Mouse (Mus musculus) embryonic facial prominence, embryonic 11.5 days (tissue): ENCODE measurements at regions not wholly inside any gene's neighbourhood (a gene's known extent, or its start where the extent isn't known, plus 50 kb on each side); places are given as distances from the start of the nearest gene placed in this dataset.
A peak's percentile ranks its signal among the peaks of the same experiment; 100 is the strongest.

Experiments
- ATAC-seq: fragments of 200-750 bp; cut with Nextera tagmentation; replicated peaks from 2 replicates; pipeline ENCODE4 v1.8.0; 2017; ENCODE audit warnings: low read depth; ENCODE audit not compliant: insufficient number of reproducible peaks, low FRiP score, low TSS enrichment
- DNase-seq: peaks from one replicate; pipeline ENCODE4 v3.0.0-alpha.2; 2015; ENCODE audit warnings: low spot score
- H3K27ac ChIP-seq: fragments of 300-500 bp; sonication (generic); replicated peaks from 2 replicates; pipeline ENCODE4 v1.5.1; 2014; ENCODE audit warnings: mild to moderate bottlenecking, low read depth, low read length, control low read depth
- H3K27me3 ChIP-seq: fragments of 300-500 bp; sonication (generic); 2 replicates; pipeline ENCODE4 v1.6.1; 2014; ENCODE audit warnings: mild to moderate bottlenecking, low read length, moderate library complexity, mixed read lengths; ENCODE audit not compliant: control insufficient read depth, insufficient read depth
- H3K36me3 ChIP-seq: fragments of 300-500 bp; sonication (generic); replicated peaks from 2 replicates; pipeline ENCODE4 v1.6.1; 2014; ENCODE audit warnings: low read depth, mild to moderate bottlenecking, low read length, moderate library complexity, mixed read lengths; ENCODE audit not compliant: control insufficient read depth, insufficient read depth
- H3K4me1 ChIP-seq: fragments of 300-500 bp; sonication (generic); 2 replicates; pipeline ENCODE4 v1.6.1; 2014; ENCODE audit warnings: low read length, mixed read lengths; ENCODE audit not compliant: control insufficient read depth, insufficient read depth
- H3K4me2 ChIP-seq: fragments of 300-500 bp; sonication (generic); 2 replicates; pipeline ENCODE4 v1.6.1; 2014; ENCODE audit warnings: low read depth, mild to moderate bottlenecking, control low read depth, low read length, moderate library complexity
- H3K4me3 ChIP-seq: fragments of 300-500 bp; sonication (generic); 2 replicates; pipeline ENCODE4 v1.5.1; 2014; ENCODE audit warnings: low read depth, low read length, control low read depth
- H3K9ac ChIP-seq: fragments of 300-500 bp; sonication (generic); replicated peaks from 2 replicates; pipeline ENCODE4 v1.6.1; 2014; ENCODE audit warnings: mild to moderate bottlenecking, control low read depth, low read length
- H3K9me3 ChIP-seq: fragments of 300-500 bp; sonication (generic); replicated peaks from 2 replicates; pipeline ENCODE4 v1.6.1; 2016; ENCODE audit warnings: mild to moderate bottlenecking, low read length, inconsistent platforms, mixed read lengths; ENCODE audit not compliant: control insufficient read depth
- WGBS: fragments of 180-500 bp; shearing (Covaris S2); extraction: QIAGEN DNeasy Blood & Tissue Kit; methylation state at CpG from one replicate; pipeline ENCODE4 v1.1.7; 2014; 5-methylcytosine and 5-hydroxymethylcytosine counted together

DNA sequence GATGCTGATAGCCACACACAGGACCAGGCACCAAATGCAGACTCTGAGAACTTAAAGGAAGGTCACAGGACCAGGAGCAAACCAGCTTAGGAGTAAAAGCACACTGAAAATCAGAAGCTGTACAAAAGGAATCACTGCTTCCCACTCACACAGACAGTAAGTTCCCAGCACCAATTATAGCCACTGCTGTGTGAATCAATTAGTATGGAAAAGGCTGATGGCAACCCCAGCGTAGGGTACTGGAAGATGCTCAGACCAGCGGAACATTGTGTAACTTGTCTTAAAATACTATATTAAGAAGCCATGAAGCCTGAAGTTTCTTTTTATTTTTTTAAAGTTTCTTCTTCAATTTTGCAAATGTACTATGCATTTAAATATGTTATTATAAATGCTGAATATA is 115.8 kb downstream of the Lnpk start:
- DNase-seq, result no peak
- Histone ChIP-seq H3K9ac (no peak overlapping the region), H3K27ac (no peak overlapping the region), H3K4me2 (no peak overlapping the region), H3K9me3 (no peaks in the 10 kb centered on the region), H3K4me3 (no peak overlapping the region), H3K4me1 (peaks cover 6% of the 10 kb centered on the region; the same call in 1 of the 2 replicates), H3K27me3 (no peaks in the 10 kb centered on the region), H3K36me3 (no peaks in the 10 kb centered on the region)
- ATAC-seq, result no peak
- 88% methylated on average over 2 of the region's 2 CpGs for WGBS

DNA sequence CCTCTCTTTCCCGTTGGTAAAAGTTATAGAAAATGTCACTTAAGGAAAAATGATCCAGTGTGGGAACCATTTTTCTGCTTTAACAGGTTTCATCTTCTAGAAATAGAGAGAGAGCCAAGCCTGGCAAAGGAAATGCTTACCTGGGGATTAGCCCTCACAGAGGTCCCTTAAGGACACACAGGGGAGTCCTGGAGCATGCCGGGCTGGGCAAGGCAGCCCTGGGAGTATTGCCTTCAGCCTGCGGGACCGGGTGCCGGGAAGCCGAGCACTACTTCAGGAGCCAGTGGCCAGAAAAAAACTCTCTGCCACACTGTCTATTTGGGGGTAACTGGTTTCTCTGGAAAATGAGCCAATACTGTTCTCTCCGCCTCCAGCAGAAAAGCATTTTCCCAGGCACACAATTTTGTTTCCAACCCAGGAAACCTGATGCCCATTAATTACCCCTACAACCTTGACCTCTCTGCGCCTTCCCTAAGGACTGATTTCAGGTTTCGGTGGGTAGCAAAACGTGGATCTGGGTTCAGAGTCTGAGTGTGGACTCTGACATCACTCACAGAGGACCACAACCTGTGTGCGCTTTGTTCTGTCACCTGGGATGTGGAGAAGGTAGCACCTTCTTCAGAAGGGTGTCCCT is 117.9 kb downstream of the Lnpk start:
- no peaks in the 10 kb centered on the region for H3K27me3 ChIP-seq
- H3K9me3 ChIP-seq, result no peaks in the 10 kb centered on the region
- no peaks in the 10 kb centered on the region for H3K36me3 ChIP-seq
- WGBS, result 26% methylated on average over 11 of the region's 11 CpGs
- peaks cover 6% of the 10 kb centered on the region; the same call in 1 of the 2 replicates for H3K4me1 ChIP-seq
- DNase-seq (peak; percentile 75), ATAC-seq (no peak)
- no peak overlapping the region for H3K4me3 ChIP-seq
- peak overlapping the region; percentile 6; the same call in 1 of the 2 replicates for H3K4me2 ChIP-seq
- no peak overlapping the region for H3K9ac ChIP-seq
- H3K27ac ChIP-seq, result no peak overlapping the region

DNA sequence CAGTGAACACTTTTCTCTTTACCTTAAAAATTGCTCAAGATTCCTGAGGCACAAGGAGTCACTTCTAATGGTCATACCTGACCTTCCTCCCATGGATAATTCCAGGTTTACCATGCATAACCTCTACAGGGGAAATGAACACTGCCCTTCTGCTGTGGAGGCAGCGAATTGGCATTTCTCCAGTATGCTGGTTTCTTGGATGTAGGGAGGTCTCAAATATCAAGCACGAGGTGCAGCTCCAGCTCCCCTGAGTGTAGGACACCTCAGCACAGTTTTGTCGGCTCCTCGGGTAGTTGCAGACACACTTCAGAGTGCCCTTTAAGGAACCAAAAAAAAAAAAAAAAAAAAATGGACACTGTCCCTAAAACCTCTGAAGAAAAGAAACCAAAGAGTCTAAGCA is 124.8 kb downstream of the Lnpk start:
- 62% methylated on average over 4 of the region's 4 CpGs for WGBS
- Histone ChIP-seq H3K9me3 (no peaks in the 10 kb centered on the region), H3K4me3 (no peak overlapping the region), H3K27me3 (no peaks in the 10 kb centered on the region), H3K9ac (no peak overlapping the region), H3K4me2 (no peak overlapping the region), H3K36me3 (no peaks in the 10 kb centered on the region), H3K4me1 (no peaks in the 10 kb centered on the region), H3K27ac (no peak overlapping the region)
- no peak for ATAC-seq
- no peak for DNase-seq

DNA sequence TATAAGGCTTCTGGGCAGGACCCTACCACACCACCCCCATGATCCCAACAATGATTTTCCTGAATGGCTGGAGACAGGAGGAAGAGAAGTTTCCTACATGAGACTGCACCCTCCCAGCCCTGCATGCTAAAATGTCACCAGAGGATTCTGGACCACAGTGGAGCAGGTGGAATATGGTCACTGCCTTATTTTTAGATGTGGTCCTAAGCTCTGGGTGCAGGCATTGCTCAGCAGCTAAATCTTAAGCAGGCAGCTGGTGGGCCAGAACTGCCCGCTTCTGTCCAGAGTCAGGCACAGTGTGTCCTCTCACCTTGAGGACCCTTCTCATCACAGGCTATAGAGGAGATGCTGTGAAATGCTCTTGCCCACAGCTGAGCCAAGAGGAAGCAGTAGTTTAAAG is 126.6 kb downstream of the Lnpk start:
- WGBS, result 89% methylated on average over 1 of the region's 1 CpGs
- Histone ChIP-seq H3K9ac (no peak overlapping the region), H3K4me2 (no peak overlapping the region), H3K4me3 (no peak overlapping the region), H3K9me3 (no peaks in the 10 kb centered on the region), H3K4me1 (no peaks in the 10 kb centered on the region), H3K27ac (no peak overlapping the region), H3K36me3 (no peaks in the 10 kb centered on the region), H3K27me3 (no peaks in the 10 kb centered on the region)
- no peak for ATAC-seq
- DNase-seq, result no peak

DNA sequence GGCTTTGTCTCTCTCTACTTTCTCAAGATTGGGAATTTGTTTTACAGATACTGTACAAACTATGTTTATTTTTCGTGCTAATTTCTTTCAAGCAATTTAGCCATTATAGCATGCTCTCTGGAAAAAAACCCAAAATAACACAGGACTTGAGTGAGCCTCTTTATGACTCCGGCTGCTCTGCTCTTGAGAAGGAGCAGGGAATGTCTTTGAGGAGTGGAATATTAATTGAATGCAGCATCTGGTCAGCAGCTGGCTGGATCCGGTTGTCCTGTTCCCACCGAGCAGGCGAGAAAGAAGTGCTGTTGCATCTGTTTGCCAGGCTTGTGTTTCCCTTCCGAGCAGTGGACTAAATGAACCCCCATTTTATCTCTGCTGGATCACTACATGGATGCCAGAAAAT is 127.7 kb downstream of the Lnpk start:
- peak; percentile 66 for DNase-seq
- no peak overlapping the region for H3K4me2 ChIP-seq

DNA sequence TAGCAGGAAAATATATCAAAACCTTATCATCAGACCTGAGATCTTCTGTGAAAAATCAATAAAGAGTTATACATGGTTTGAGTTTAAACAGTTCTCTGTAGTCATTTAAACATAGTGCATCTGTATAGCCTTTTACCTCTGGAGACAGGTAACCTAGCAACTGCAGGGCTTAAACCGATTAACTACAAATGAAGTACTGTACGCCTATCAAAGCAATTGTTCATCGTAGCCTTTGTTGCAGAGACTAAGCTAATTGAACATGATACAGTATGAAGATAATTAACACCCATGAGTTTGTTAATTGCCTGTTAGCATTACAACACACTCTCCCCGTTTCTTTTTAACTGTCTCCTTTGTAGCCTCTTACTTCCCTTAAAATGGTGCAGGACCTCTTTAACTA is 128.2 kb downstream of the Lnpk start:
- H3K36me3 ChIP-seq, result no peaks in the 10 kb centered on the region
- ATAC-seq, result no peak
- 40% methylated on average over 4 of the region's 4 CpGs for WGBS
- H3K4me3 ChIP-seq, result no peak overlapping the region
- H3K4me1 ChIP-seq, result no peaks in the 10 kb centered on the region
- H3K4me2 ChIP-seq, result no peak overlapping the region
- H3K9me3 ChIP-seq, result no peaks in the 10 kb centered on the region
- H3K27me3 ChIP-seq, result no peaks in the 10 kb centered on the region
- no peak overlapping the region for H3K9ac ChIP-seq
- DNase-seq, result no peak
- H3K27ac ChIP-seq, result no peak overlapping the region

More for the DNA sequence above, 127.7 kb downstream of the Lnpk start:
- Histone ChIP-seq H3K27ac (no peak overlapping the region), H3K27me3 (no peaks in the 10 kb centered on the region), H3K4me3 (no peak overlapping the region), H3K4me1 (no peaks in the 10 kb centered on the region), H3K9ac (no peak overlapping the region), H3K36me3 (no peaks in the 10 kb centered on the region), H3K9me3 (no peaks in the 10 kb centered on the region)
- ATAC-seq, result no peak
- WGBS, result 14% methylated on average over 6 of the region's 6 CpGs

DNA sequence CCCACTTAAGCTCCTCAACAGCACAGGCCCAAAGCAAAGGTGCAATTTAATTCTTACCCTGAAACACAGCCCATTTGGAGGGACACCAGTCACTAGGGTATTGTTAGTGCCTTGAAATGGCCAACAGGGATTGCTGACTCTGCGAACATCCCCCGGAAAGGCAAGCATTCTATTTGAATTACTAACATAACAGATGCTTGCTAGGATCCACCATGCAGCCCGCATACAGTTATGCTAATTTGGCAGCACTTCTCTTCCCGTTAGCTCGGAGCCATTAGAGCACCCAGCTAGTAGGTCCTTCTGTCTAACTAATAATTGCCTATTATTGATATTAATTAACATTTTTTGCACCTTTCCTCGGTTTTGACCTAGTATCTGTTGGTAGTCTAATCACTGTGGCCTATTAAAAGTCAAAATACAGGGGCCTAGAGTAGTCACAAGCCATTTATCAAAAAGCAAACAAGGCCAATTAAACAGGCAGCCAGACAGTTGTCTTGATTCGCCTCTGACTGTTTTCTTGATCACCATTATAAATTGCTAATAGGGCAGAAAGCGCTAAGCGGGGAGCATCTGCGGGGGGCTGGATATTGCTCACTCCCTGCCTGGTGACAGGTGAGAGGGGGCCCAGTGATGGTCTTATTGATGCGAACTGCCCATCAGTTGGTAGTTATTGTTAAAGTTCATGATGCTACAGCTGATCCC is 129.0 kb downstream of the Lnpk start:
- Histone ChIP-seq H3K9me3 (no peaks in the 10 kb centered on the region), H3K4me2 (no peak overlapping the region), H3K4me3 (no peak overlapping the region), H3K9ac (no peak overlapping the region), H3K27ac (no peak overlapping the region), H3K27me3 (no peaks in the 10 kb centered on the region), H3K4me1 (no peaks in the 10 kb centered on the region), H3K36me3 (no peaks in the 10 kb centered on the region)
- 59% methylated on average over 11 of the region's 11 CpGs for WGBS
- DNase-seq, result no peak
- no peak for ATAC-seq

DNA sequence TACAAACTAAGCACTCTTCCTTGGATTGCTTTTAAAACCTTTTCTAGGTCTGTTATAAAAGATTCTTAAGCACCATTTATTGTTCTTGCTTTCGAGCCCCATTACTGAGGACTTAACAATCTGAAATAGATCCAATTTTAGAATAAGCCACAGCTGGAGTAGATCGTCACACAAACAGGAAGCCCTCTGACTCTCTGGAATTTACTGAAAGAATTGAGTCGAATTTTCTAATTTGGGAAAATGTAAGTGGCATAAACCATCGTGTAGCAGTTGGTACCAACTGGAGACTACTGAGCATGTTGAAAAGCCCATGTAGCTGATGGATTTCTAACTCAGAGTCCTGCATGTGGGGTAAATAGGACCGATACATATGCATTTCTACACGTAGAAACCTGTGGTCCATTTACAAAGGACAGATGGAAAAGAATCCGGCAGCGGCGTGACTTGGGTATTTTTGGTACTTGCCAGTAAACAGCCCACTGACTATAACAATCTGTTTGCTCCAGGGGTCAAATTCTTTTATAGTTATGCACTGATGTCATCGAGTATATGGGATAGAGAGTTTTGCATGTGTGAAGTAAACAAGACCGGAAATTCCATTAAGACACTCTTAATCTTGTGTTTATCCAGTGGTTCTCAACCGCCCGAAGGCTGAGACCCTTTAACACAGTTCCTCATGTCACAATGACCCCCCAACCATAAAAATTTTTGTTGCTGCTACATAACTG is 143.9 kb downstream of the Lnpk start:
- no peaks in the 10 kb centered on the region for H3K4me1 ChIP-seq
- no peak for DNase-seq
- H3K9me3 ChIP-seq, result no peaks in the 10 kb centered on the region; the same call in 1 of the 2 replicates
- no peaks in the 10 kb centered on the region for H3K36me3 ChIP-seq
- H3K27me3 ChIP-seq, result no peaks in the 10 kb centered on the region
- no peak overlapping the region for H3K9ac ChIP-seq
- no peak overlapping the region for H3K4me3 ChIP-seq
- H3K27ac ChIP-seq, result no peak overlapping the region
- 79% methylated on average over 13 of the region's 13 CpGs for WGBS
- no peak for ATAC-seq
- H3K4me2 ChIP-seq, result no peak overlapping the region
